Mouse (Mus musculus) intestine, embryonic 16.5 days (tissue): Measurements from ENCODE around the gene Hunk. TPM values are rescaled to one million over a fixed set of nuclear protein-coding genes. Genes with fewer than 3 reads are reported as not detected.

Source experiments
- ATAC-seq: fragments of 200-750 bp; cut with Nextera tagmentation; 2 replicates; pipeline ENCODE4 v1.8.0; 2017; ENCODE audit warnings: moderate TSS enrichment, moderate library complexity
- H3K27ac ChIP-seq: fragments of 300-500 bp; sonication (generic); 2 replicates; pipeline ENCODE4 v1.5.1; 2014; ENCODE audit warnings: mild to moderate bottlenecking, low read length
- H3K27me3 ChIP-seq: fragments of 300-500 bp; sonication (generic); replicated peaks from 2 replicates; pipeline ENCODE4 v1.6.1; 2014; ENCODE audit warnings: low read length, control low read depth, mixed read lengths; ENCODE audit not compliant: control insufficient read depth, insufficient read depth
- H3K36me3 ChIP-seq: fragments of 300-500 bp; sonication (generic); 2 replicates; pipeline ENCODE4 v1.6.1; 2014; ENCODE audit warnings: low read length, control low read depth; ENCODE audit not compliant: control insufficient read depth, insufficient read depth
- H3K4me1 ChIP-seq: fragments of 300-500 bp; sonication (generic); 2 replicates; pipeline ENCODE4 v1.6.1; 2014; ENCODE audit warnings: low read length, control low read depth, mixed read lengths; ENCODE audit not compliant: control insufficient read depth, insufficient read depth
- H3K4me2 ChIP-seq: fragments of 300-500 bp; sonication (generic); 2 replicates; pipeline ENCODE4 v1.6.1; 2014; ENCODE audit warnings: low read depth, low read length, control low read depth
- H3K4me3 ChIP-seq: fragments of 300-500 bp; sonication (generic); 2 replicates; pipeline ENCODE4 v1.5.1; 2014; ENCODE audit warnings: mild to moderate bottlenecking, low read length
- H3K9ac ChIP-seq: fragments of 300-500 bp; sonication (generic); 2 replicates; pipeline ENCODE4 v1.6.1; 2014; ENCODE audit warnings: low read depth, low read length
- H3K9me3 ChIP-seq: fragments of 300-500 bp; sonication (generic); 2 replicates; pipeline ENCODE4 v1.6.1; 2016; ENCODE audit warnings: low read length, control low read depth; ENCODE audit not compliant: control insufficient read depth
- WGBS: fragments of 180-500 bp; shearing (Covaris S2); extraction: QIAGEN DNeasy Blood & Tissue Kit; methylation state at CpG from one replicate; pipeline ENCODE4 v1.1.7; 2014; 5-methylcytosine and 5-hydroxymethylcytosine counted together
- polyA plus RNA-seq: library from polyadenylated mRNA; unstranded; fragments of >200 nt; fragmentation: Nextera tagmentation; extraction: Ambion mirVana; gene quantifications from 2 replicates; pipeline ENCODE4 v1.2.1, GENCODE M21; 2015

Hunk gene
- polyA plus RNA-seq, 1 experiment from 2014 or later: 5.1 TPM

- H3K27ac ChIP-seq: no peak overlapping the region
- ATAC-seq: no peak
- H3K36me3 ChIP-seq: no peaks in the 10 kb centered on the region
- H3K9ac ChIP-seq: no peak overlapping the region
- H3K4me3 ChIP-seq: no peak overlapping the region
- no peaks in the 10 kb centered on the region for H3K9me3 ChIP-seq
- no peaks in the 10 kb centered on the region for H3K27me3 ChIP-seq
- H3K4me1 ChIP-seq: peaks cover 9% of the 10 kb centered on the region; the same call in 1 of the 2 replicates
- no peak overlapping the region for H3K4me2 ChIP-seq
- 85% methylated on average over 10 of the region's 10 CpGs for WGBS
These were observed 54.8 kb downstream of the Hunk start for GRCm38 (mm10) chr16:90440654-90441053.

GRCm38 (mm10) chr16:90442991-90443390, 57.2 kb downstream of the Hunk start:
- Histone ChIP-seq H3K4me1 (no peaks in the 10 kb centered on the region), H3K4me3 (no peak overlapping the region)
- WGBS: 78% methylated on average over 6 of the region's 6 CpGs

GRCm38 (mm10) chr16:90453197-90453596, 67.4 kb downstream of the Hunk start:
- WGBS: 34% methylated on average over 11 of the region's 11 CpGs
- peak; percentile 78 for ATAC-seq
- 0 out of 2 replicates have a peak, but pooled peaks cover 3% of the 10 kb centered on the region for H3K36me3 ChIP-seq
- H3K9me3 ChIP-seq: no peaks in the 10 kb centered on the region
- no peak overlapping the region; the same call in 1 of the 2 replicates for H3K9ac ChIP-seq
- no peaks in the 10 kb centered on the region for H3K27me3 ChIP-seq
- peak overlapping the region; percentile 71 for H3K27ac ChIP-seq
- H3K4me1 ChIP-seq: peaks cover 19% of the 10 kb centered on the region
- H3K4me2 ChIP-seq: no peak overlapping the region
- H3K4me3 ChIP-seq: no peak overlapping the region

More at GRCm38 (mm10) chr16:90442991-90443390, 57.2 kb downstream of the Hunk start:
- no peak overlapping the region for H3K27ac ChIP-seq
- H3K27me3 ChIP-seq: no peaks in the 10 kb centered on the region
- no peak overlapping the region for H3K4me2 ChIP-seq
- no peaks in the 10 kb centered on the region for H3K9me3 ChIP-seq
- ATAC-seq: no peak
- H3K36me3 ChIP-seq: no peaks in the 10 kb centered on the region
- no peak overlapping the region for H3K9ac ChIP-seq

- Histone ChIP-seq H3K36me3 (0 out of 2 replicates have a peak, but pooled peaks cover 3% of the 10 kb centered on the region), H3K9ac (no peak overlapping the region), H3K9me3 (no peaks in the 10 kb centered on the region), H3K4me3 (no peak overlapping the region), H3K4me1 (peaks cover 26% of the 10 kb centered on the region), H3K4me2 (no peak overlapping the region), H3K27ac (no peak overlapping the region), H3K27me3 (no peaks in the 10 kb centered on the region)
- WGBS: 81% methylated on average over 7 of the region's 7 CpGs
- no peak for ATAC-seq
These were observed 70.8 kb downstream of the Hunk start for GRCm38 (mm10) chr16:90456495-90457125.

- 44% methylated on average over 11 of the region's 11 CpGs for WGBS
- no peak overlapping the region for H3K9ac ChIP-seq
- peak overlapping the region; percentile 19 for H3K27ac ChIP-seq
- no peak overlapping the region for H3K4me3 ChIP-seq
- no peaks in the 10 kb centered on the region for H3K27me3 ChIP-seq
- H3K4me2 ChIP-seq: no peak overlapping the region
- H3K36me3 ChIP-seq: 0 out of 2 replicates have a peak, but pooled peaks cover 3% of the 10 kb centered on the region
- peaks cover 9% of the 10 kb centered on the region for H3K4me1 ChIP-seq
- ATAC-seq: peak; percentile 47; the same call in 1 of the 2 replicates
- no peaks in the 10 kb centered on the region for H3K9me3 ChIP-seq
These were observed 73.2 kb downstream of the Hunk start for GRCm38 (mm10) chr16:90458899-90459610.

- H3K9ac ChIP-seq: no peak overlapping the region
- H3K36me3 ChIP-seq: peaks cover 3% of the 10 kb centered on the region
- 47% methylated on average over 11 of the region's 11 CpGs for WGBS
- no peaks in the 10 kb centered on the region for H3K9me3 ChIP-seq
- H3K4me3 ChIP-seq: no peak overlapping the region
- H3K27ac ChIP-seq: peak overlapping the region; percentile 48; the same call in 1 of the 2 replicates
- no peaks in the 10 kb centered on the region for H3K27me3 ChIP-seq
- H3K4me1 ChIP-seq: peaks cover 9% of the 10 kb centered on the region
- H3K4me2 ChIP-seq: no peak overlapping the region
- ATAC-seq: peak; percentile 59
These were observed 75.6 kb downstream of the Hunk start for GRCm38 (mm10) chr16:90461304-90461905.

GRCm38 (mm10) chr16:90462728-90463275, 77.0 kb downstream of the Hunk start:
- peaks cover 3% of the 10 kb centered on the region for H3K36me3 ChIP-seq
- no peaks in the 10 kb centered on the region for H3K27me3 ChIP-seq
- no peak overlapping the region for H3K4me3 ChIP-seq
- ATAC-seq: no peak
- H3K9ac ChIP-seq: no peak overlapping the region
- no peak overlapping the region for H3K4me2 ChIP-seq
- no peak overlapping the region for H3K27ac ChIP-seq
- peaks cover 9% of the 10 kb centered on the region for H3K4me1 ChIP-seq
- 74% methylated on average over 11 of the region's 11 CpGs for WGBS
- no peaks in the 10 kb centered on the region for H3K9me3 ChIP-seq

GRCm38 (mm10) chr16:90465154-90465553, 79.3 kb downstream of the Hunk start:
- Histone ChIP-seq H3K9me3 (no peaks in the 10 kb centered on the region), H3K27me3 (no peaks in the 10 kb centered on the region), H3K9ac (no peak overlapping the region), H3K36me3 (peaks cover 11% of the 10 kb centered on the region), H3K27ac (no peak overlapping the region), H3K4me3 (no peak overlapping the region), H3K4me1 (peaks cover 5% of the 10 kb centered on the region), H3K4me2 (no peak overlapping the region)
- no peak for ATAC-seq
- 96% methylated on average over 5 of the region's 5 CpGs for WGBS

- no peak overlapping the region for H3K9ac ChIP-seq
- peaks cover 14% of the 10 kb centered on the region for H3K36me3 ChIP-seq
- no peaks in the 10 kb centered on the region for H3K27me3 ChIP-seq
- no peak for ATAC-seq
- no peak overlapping the region for H3K27ac ChIP-seq
- no peaks in the 10 kb centered on the region for H3K4me1 ChIP-seq
- H3K4me2 ChIP-seq: no peak overlapping the region
- H3K9me3 ChIP-seq: no peaks in the 10 kb centered on the region
- H3K4me3 ChIP-seq: no peak overlapping the region
- WGBS: 90% methylated on average over 5 of the region's 5 CpGs
These were observed 82.5 kb downstream of the Hunk start for GRCm38 (mm10) chr16:90468286-90468685.
